Mouse (Mus musculus) R1 (cell line): ENCODE data around the gene S100a13.
A peak's percentile ranks its signal among the peaks of the same experiment; 100 is the strongest.

ENCODE experiments used
- DNase-seq: peaks from one replicate; pipeline ENCODE4 v3.0.0-alpha.2; 2018; ENCODE audit warnings: low read depth, low spot score

The S100a13 gene

GRCm38 (mm10) chr3:90513796-90514590 lies at the start of gene S100a13, which contains the start of gene S100a1:
Gene S100a13, plus strand, starts transcription at chr3:90514435.
Gene S100a1, minus strand, starts transcription at chr3:90514392.
- peak; percentile 21 for DNase-seq

DNA sequence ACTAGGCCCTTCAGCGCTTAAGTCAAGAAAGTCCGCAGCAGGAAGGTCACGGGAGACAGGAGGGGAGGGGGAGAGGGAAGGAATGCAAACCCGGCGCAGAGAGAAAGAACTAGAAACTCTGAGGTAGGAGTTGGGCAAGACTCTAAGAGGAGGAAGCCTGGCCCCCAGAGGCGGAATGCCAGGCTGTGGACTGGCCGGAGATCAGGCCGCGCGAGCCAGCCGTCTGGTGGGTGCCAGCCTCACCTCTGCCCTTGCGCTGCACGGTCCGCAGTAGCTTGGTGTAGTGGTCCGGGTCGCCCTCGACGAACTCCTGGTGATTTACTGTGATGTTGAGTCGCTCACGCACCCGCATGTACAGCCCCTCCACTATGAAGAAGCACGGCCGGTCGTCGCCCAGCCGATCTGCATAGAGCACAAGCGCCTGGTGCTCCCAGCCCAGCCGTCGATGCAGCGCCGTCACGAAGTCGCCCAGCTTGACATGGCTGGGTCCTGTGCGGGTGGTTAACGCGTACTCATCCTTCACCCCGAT lies 49.6 kb upstream of the S100a13 start:
- peak; percentile 69 for DNase-seq

GRCm38 (mm10) chr3:90465081-90465685 lies 49.1 kb upstream of the S100a13 start:
- no peak for DNase-seq

DNA sequence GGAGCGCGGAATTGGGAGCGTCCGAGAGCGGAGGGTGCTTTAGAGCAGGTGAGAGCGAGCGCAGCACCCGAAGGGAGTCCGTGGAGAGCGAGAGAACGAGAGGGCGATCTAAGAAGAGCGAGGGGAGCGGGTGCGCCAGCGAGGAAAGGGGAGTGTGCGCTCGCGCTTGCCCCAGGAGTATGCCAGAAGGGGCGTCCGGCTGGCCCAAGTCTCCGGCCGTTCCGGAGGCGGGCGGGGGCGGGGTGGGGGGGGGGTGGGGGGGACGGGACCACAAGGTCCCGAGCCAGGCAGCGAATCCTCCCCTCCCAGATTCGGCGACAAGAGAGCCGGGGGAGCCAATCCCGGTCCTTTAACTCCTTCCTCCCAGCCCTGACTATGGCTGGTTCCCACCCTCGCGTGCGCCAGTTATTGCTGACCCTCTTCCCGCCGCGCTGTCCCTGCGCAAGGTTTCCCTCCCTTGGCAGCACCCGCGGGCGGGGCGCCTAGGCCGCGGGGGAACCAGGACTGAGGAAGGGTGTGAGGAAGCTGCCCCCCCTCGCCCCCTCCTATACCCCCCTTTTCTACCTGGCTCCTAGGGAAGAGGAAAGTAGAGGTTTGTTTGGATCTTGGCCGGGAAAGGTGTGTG lies 48.4 kb upstream of the S100a13 start, which contains the start of gene Npr1:
TSS of gene Npr1 (minus strand) at position 181 of the 625 bp plus-strand sequence.
- peak; percentile 73 for DNase-seq

DNA sequence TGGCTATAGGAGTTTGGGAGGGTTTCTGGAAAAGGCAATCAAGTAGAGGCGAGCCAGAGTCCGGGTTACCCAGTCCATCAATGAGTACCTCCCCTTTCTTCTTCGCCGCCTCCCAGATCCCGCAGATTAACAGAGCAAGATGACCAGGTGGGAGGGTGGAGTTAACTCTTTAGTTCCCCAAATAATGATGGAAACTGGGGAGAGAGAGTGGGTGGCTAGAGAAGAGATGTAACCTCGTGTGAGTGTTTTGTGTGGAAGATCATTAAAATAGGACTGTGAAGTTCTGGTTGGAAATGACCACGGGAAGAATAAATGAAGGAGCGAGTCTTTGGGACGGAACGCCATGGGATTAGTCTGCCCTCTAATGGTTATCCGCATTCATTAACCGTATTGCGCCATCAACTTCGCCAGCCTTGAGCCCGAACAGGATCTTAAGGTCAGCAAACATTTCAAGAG lies 47.9 kb upstream of the S100a13 start:
- DNase-seq, result peak; percentile 90

- DNase-seq, result no peak
Measured at GRCm38 (mm10) chr3:90467618-90468300, 46.5 kb upstream of the S100a13 start.

GRCm38 (mm10) chr3:90472213-90472612 lies 42.0 kb upstream of the S100a13 start:
- DNase-seq, result peak; percentile 82

DNA sequence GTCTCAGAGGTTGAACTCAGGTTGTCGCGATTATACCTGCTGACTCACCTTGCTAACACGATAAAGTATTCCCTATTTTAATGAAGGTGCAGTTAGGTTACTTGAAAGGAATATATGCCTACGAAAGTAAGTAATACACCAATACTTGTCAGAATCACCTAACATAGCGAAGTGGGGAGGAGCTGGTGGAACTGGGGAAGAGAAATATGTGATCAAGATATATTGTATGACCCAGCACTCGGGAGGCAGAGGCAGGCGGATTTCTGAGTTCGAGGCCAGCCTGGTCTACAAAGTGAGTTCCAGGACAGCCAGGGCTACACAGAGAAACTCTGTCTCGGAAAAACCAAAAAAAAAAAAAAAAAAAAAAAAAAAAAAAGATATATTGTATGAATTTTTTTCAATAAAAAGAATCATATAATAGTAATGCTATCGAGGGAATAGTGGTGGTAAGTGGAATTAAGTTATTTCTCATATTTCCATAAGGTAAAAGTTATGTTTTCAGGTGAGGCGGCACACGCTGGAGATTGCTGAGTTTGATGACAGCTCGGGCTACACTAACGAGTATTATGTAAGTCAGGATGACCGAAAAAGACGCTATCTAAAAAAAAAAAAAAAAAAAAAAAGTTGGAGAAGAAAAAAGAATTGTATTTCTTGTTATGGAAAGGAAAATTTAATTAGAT lies 38.9 kb upstream of the S100a13 start:
- no peak for DNase-seq

- DNase-seq, result peak; percentile 99
Measured at GRCm38 (mm10) chr3:90475831-90476611, 38.2 kb upstream of the S100a13 start, which contains the start of gene Ilf2. Gene Ilf2, plus strand, starts transcription at chr3:90476126.

DNA sequence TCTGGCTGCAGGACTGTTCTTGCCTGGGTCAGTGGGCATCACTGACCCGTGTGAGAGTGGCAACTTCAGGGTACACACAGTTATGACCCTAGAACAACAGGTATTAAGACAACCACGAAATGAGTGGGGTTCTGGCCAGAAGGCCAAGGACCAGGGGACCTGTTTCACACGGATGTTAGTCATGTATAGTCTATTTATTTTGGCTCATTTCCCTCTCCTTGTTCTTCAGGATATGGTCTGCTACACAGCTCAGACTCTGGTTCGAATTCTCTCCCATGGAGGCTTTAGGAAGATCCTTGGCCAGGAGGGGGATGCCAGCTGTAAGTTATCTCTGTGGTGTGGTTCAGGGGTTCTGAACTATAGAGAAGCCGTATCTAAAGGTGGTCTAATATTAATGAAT lies 27.2 kb upstream of the S100a13 start:
- DNase-seq, result no peak

- DNase-seq, result no peak
Measured at GRCm38 (mm10) chr3:90488576-90488975, 25.7 kb upstream of the S100a13 start.

DNA sequence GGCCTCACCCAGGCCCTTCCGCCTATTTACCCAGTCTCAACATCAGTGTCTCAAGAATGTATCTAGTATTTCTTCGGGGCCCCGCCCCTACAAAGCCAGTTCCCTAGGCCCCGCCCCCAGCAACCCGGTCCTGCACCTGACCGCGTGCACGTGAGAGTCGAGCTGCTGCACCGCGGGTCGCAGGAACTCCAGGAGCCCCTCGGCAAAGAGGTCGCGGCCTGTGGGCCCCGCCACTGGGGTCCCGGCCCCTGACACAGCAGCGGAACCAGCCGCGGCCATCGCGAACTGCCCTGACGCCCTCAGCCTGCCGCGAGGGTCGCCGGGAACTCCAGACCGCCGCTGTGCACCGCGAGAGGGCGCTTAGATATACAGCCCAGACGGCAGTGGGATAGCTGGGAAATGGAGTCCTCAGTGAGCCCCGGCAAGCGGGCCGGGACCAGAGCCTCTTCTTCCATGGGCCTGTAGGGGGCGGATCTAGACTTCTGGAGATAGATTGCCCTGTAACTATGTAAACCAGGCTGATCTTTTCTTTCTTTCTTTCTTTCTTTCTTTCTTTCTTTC lies 23.5 kb upstream of the S100a13 start, which contains the start of gene Snapin:
TSS of gene Snapin (minus strand) at position 338 of the 561 bp plus-strand sequence.
- DNase-seq, result peak; percentile 96

- DNase-seq, result peak; percentile 79
Measured at GRCm38 (mm10) chr3:90491350-90491749, 22.9 kb upstream of the S100a13 start.

DNA sequence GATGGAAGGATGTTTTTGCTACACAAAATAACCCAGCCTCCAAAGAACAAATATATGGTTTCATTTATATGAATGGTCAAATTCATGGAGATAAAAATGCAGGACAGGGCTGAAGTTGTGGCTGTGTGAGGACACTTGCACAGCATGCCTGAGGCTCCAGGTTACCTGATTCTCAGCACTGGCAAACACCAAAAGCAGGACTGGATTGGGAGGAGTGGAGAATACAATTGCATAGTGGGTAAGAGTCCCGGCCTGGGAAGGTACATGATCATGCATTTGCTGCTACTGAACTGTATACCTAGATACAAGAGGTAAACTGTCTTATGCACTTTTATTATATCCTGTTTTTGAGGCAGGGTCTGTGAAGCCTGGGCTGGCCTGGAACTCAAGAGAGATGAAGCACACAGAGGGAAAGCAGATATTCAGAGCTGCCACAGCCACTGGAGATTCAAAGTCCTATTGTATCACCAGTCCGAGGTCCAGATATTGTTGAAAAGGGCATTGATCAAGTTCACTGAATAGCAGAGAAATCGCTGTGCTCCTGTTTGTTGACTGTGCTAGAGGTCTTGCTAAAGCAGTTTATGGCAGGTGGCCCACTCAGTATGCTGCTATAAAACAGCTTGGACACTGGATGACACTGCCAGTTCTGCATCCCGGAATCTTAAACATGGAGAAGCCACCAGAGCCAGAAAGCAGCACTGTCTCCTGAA lies 20.2 kb upstream of the S100a13 start:
- DNase-seq, result peak; percentile 26

DNA sequence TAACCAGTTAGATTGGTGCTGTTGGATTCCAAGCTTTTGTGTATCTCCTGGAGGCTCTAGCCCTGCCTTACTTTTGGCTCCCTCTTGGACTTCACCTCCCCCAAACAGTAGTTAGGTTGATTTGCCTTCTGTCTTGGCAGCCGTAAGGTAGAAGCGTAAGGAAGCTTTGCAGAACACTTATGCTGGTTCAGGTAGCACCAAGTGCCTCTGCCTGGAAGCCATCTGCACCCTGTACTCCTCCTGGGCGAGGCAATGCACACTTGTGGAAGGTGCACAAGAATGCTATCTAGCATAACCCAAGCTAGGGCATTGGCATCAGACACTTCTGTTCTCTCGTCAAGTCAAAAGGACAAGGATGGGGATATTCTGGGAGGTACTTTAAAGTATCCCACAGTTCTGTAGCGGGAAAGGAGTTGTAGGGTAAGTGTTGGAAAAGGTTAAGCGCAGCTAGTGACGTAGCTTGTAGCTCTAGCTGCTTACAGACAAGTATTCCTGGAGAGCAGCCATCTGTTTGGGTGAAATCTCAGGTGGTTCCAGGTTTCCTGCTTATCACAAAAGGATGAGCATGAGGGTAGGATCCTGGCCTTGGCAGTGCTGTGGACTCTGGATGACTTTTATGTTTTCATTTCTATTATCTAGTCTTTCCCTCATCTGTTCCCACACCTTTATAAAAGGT lies 18.2 kb upstream of the S100a13 start:
- DNase-seq, result no peak

DNA sequence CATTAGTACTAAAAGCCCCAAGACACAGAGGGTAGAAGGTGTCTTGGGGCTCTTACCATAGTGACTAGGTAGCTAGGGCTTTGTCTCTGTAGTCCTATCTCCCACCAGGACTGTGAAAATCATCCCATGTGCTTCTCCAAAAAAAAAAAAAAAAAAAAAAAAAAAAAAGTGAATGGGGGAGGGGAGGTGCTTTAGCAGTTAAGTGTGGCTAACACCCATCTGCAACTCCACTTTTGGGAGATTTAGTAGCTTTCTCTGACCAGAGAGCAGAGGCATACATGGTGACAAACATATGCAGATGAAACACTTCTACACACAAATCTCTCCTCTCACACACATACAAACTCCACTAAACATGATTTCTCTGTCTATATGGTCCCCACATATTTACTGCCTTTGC lies 16.6 kb upstream of the S100a13 start:
- no peak for DNase-seq

DNA sequence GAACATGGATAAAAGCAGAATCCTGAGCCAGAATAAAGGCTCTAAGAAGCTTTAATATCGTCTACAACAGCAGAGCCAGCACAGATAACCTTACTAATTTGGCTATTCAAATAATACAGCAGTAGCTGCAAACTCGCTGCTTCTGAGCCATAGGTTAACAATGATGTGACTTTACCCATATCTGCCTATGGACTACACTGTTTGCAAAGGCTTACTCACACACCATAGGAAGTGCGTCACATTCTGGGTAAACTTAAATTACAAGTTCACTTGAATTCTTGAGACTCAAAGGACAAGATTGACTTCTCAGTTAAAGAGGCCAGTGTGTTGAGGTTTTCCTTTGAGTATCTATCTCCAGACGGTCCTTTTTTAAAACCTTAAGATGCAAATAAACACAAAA lies 10.8 kb upstream of the S100a13 start:
- no peak for DNase-seq

DNA sequence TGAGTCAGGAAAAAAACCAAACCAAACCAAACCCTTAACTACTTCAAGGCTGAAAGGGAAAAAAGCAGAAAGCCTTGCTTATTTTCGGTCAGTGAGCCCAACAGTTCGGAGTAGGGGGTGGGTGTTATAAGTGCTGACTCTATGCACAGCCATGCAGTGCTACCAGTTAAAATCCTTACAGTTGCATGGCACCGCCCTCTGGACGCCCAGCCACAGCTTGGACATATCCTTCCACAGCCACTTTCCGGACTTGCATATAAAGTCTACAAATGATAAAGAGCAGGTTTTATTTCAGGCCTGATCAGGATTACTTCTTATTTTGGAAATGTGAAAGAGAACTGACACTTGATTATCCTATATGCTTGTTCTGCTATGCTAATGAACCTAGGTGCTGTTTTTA lies 9.0 kb upstream of the S100a13 start:
- DNase-seq, result no peak
